Mouse (Mus musculus) E14TG2a.4 (cell line): ENCODE results near the gene Idnk.

Source experiments
- CTCF ChIP-seq: conservative IDR thresholded peaks from 2 replicates; pipeline ENCODE4 v1.5.1; 2014; ENCODE audit warnings: low read length
- NANOG ChIP-seq: IDR thresholded peaks from 2 replicates; pipeline ENCODE4 v1.6.1; 2014; ENCODE audit warnings: borderline replicate concordance, low read length, mixed read lengths
- POU5F1 ChIP-seq: IDR thresholded peaks from 2 replicates; pipeline ENCODE4 v1.6.1; 2014; ENCODE audit warnings: low read length, borderline replicate concordance

DNA sequence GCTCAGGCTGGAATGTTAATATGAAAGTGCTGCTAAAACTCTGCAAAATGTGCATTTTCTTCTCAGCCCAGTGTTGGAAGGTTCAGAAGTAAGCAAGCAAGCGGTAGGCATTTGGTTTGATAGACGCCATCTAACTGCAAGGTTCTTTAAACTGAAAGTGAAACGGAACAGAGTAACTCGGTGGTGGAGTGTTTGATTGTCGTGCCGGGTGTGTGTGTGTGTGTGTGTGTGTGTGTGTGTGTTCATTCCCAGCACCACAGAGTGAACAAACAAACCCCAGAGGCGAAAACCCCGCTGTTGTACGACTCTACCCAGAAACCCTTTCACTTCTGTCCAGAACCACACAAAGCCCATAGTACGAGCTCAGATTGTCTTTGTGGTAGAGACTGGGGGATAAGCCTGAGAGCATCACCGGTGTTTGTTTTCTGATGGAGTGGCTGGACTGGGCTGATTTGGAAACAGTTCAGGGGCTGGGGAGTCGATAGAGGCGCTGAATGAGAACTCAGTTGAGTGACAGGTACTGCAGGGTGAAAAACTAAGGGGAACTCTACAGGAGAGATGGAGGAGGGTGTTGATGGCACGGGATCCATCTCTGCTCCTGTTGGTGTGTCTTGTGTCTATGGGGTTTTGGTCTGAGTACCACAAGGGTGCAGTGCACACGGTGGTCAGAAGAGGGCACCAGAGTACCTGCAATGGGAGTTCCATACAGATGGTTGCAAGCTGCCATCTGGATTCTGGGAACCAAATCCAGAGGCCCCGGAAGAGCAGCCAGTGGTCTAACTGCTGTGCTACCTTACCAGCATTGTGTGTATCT lies 857 bp downstream of the Idnk start:
- TF ChIP-seq CTCF (peak; percentile 89), POU5F1 (no peak), NANOG (no peak)
